Mouse (Mus musculus): Measurements from ENCODE around the gene Ctss. TPM values are rescaled to one million over a fixed set of nuclear protein-coding genes. Genes with fewer than 3 reads are reported as not detected.
"Not testable (repeated sequence)": the region's sequence is repeated elsewhere in the genome, so short reads cannot be mapped to it uniquely, and the experiment has no call there.

The Ctss gene
- polyA plus RNA-seq, 1 experiment, result 42.9 TPM

- no peak for DNase-seq (ENCODE audit: low spot score)
Measured at GRCm38 (mm10) chr3:95533364-95533763, 6.8 kb downstream of the Ctss start.

DNA sequence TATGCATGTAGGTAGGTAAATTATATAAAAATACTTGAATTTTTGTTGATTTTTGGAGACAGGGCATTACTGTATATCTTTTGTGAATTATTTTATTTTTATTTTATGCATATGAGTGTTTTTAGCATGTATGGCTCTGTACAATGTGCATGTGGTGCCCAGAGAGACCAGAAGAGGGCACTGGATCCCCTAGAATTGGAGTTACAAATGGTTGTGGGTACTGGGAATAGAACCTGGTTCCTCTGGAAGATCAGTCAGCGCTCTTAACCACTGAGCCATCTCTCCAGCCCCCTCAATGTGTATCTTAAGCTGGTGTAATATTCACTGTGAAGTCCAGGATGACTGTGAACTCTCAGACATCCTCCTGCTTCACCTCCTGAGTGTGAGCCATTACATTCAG lies 8.3 kb downstream of the Ctss start:
- no peak for DNase-seq (ENCODE audit: low spot score)

- no peak for DNase-seq (ENCODE audit: low spot score)
Measured at GRCm38 (mm10) chr3:95538936-95539335, 12.3 kb downstream of the Ctss start.

GRCm38 (mm10) chr3:95539837-95540236 lies 13.3 kb downstream of the Ctss start:
- DNase-seq (ENCODE audit: low spot score), result no peak

GRCm38 (mm10) chr3:95541186-95541585 lies 14.6 kb downstream of the Ctss start:
- not testable (repeated sequence) for DNase-seq (ENCODE audit: low spot score)

DNA sequence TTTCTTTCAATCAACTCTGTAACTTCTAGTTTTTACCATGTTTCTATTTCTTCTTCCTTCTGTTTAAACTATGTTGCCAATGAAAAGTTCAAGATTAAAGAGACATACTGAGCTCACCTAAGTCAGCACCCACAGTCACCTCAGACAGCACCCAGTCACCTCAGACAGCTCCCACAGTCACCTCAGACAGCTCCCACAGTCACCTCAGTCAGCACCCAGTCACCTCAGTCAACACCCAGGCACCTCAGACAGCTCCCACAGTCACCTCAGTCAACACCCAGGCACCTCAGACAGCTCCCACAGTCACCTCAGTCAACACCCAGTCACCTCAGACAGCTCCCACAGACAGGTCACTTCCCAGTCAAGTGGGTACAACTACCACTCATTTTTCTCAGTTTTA lies 15.6 kb downstream of the Ctss start:
- no peak for DNase-seq (ENCODE audit: low spot score)

DNA sequence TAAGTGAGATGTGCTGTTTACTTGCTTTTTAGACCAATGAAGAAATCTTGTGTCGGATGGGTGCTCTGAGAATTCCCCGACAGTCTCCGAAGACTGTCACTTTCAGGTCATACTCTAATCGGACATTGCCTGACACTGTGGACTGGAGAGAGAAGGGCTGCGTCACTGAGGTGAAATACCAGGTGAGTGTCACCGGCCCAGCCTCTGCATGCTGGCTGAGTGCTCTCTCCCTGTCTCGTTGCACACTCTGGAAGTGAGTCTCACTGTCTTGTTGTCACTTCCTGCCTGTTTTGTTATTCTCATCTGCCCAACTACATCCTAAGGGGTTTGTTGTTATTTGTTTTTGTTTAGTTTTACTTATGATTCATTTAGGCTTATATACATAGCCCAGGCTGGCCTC lies 16.4 kb downstream of the Ctss start:
- DNase-seq (ENCODE audit: low spot score), result no peak

DNA sequence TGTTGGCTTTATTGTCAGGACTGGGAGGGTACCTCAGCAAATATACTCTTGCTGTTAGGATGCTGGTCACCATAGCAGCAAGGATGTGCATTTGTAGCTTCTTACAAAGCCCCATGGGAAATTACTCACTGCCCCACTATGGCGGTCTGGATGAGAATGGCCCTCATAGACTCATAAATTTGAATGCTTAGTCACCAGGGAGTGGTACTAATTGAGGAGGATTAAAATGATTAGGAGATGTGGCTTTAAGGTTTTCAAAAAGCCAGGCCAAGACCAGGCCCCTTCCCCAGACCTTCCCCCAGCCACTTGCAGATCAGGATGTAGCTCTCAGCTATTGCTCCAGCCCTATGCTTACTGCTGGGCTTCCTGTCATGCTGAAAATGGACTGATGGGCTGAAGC lies 23.6 kb downstream of the Ctss start:
- DNase-seq (ENCODE audit: low spot score), result no peak

GRCm38 (mm10) chr3:95553986-95554385 lies 27.4 kb downstream of the Ctss start:
- no peak for DNase-seq (ENCODE audit: low spot score)

DNA sequence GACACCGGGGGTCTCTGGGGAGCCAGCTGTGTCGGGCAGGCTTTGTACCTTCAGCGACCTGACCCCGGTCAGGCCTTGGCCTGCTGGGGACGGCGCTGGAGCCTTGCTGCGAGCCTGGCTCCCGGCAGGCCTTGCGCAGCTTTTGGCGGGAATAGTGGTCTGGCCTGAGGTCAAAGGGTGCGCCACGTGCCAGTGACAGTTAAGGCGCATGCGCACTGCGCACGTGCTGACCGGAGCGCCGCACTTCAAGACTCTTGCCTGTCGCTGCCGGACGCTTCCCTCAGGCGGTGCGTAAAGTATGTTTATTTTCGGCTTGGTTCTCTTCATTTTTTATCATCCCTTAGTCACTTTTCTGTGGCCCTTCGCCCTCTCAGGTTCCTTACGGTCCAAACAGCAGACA lies 32.9 kb downstream of the Ctss start, which contains the start of gene Hormad1:
Hormad1 (plus strand) TSS at position 241 of the 400 bp plus-strand sequence.
- DNase-seq (ENCODE audit: low spot score), result no peak

DNA sequence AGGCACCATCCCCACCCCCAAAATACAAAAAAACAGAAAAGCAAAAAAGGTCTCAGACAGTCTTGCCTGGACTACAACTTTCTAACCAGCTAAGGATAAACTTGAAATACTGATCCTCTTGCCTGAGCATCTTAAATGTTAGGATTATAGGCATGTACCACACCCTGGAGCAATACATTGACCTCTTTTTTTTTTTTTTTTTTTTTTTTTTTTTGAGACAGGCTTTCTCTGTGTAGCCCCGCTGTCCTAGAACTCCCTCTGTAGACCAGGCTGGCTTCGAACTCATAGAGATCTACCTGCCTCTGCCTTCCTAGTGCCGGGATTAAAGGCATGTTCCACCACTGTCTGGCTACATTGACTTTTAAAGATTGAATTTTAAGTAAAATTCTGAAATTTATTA lies 34.2 kb downstream of the Ctss start:
- no peak for DNase-seq (ENCODE audit: low spot score)

GRCm38 (mm10) chr3:95561826-95562225 lies 35.2 kb downstream of the Ctss start:
- no peak for DNase-seq (ENCODE audit: low spot score)

GRCm38 (mm10) chr3:95569585-95569984 lies 43.0 kb downstream of the Ctss start:
- no peak for DNase-seq (ENCODE audit: low spot score)

GRCm38 (mm10) chr3:95587754-95588603 lies 61.4 kb downstream of the Ctss start:
- no peak for DNase-seq (ENCODE audit: low spot score)

DNA sequence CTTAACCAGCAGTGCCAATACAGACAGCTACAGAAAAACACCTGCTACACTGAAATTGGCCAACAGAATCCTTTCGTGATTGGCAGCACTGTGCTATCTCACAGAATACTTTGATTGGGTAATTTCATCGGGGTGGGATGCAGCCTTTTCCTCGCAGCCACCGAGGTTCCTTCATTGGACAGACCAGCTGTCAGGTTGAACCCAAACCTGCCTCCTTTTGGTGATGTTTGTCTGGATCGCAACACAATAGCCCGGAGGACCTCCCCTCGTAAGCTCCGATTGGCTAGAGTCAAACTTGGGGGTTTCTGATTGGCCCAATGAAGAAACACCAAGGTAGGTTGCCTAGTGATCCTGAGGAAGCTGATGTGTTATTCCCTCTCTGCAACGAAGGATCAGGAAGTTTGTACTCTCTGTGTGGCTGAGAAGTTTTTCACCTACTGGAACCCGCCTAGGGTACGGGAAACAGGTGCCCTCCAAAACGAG lies 62.1 kb downstream of the Ctss start, which contains the start of gene Golph3l:
Golph3l (plus strand) TSS at position 331 of the 483 bp plus-strand sequence.
- DNase-seq (ENCODE audit: low spot score), result peak; percentile 69

GRCm38 (mm10) chr3:95598734-95599133 lies 72.1 kb downstream of the Ctss start:
- DNase-seq (ENCODE audit: low spot score), result no peak

- no peak for DNase-seq (ENCODE audit: low spot score)
Measured at GRCm38 (mm10) chr3:95601287-95601686, 74.7 kb downstream of the Ctss start.

Other genes with a start within 250 kb of the Ctss start
- 69.7 and 79.9 TPM in 2 replicates for gene Mindy1, start 245.4 kb upstream of the Ctss start, polyA plus RNA-seq (2012; rRNA removed)
- 19.2 and 20.3 TPM in 2 replicates for gene Prune1, start 244.7 kb upstream of the Ctss start, polyA plus RNA-seq (2012; rRNA removed)
- gene Anxa9, start 219.6 kb upstream of the Ctss start, polyA plus RNA-seq (2012; rRNA removed), result 6.5 and 7.6 TPM in 2 replicates
- 119 and 126 TPM in 2 replicates for gene Cers2, start 212.0 kb upstream of the Ctss start, polyA plus RNA-seq (2012; rRNA removed)
- gene Setdb1, start 169.6 kb upstream of the Ctss start, polyA plus RNA-seq (2012; rRNA removed), result 22.9 and 24.7 TPM in 2 replicates
- not detected in 2 replicates for gene 4930558C23Rik, start 123.9 kb upstream of the Ctss start, polyA plus RNA-seq (2012; rRNA removed)
- gene Arnt, start 92.4 kb upstream of the Ctss start, polyA plus RNA-seq (2012; rRNA removed), result 44.8 and 51.4 TPM in 2 replicates
- 96.1 and 119 TPM in 2 replicates for gene Ctsk, start 27.5 kb upstream of the Ctss start, polyA plus RNA-seq (2012; rRNA removed)
- not detected in 2 replicates for gene Hormad1, start 32.9 kb downstream of the Ctss start, polyA plus RNA-seq (2012; rRNA removed)
- 26.8 and 29.3 TPM in 2 replicates for gene Golph3l, start 62.1 kb downstream of the Ctss start, polyA plus RNA-seq (2012; rRNA removed)
- gene Ensa, start 98.2 kb downstream of the Ctss start, polyA plus RNA-seq (2012; rRNA removed), result 31.6 and 45.7 TPM in 2 replicates
- 90.3 and 106 TPM in 2 replicates for gene Mcl1, start 132.0 kb downstream of the Ctss start, polyA plus RNA-seq (2012; rRNA removed)
- 52.4 and 58.8 TPM in 2 replicates for gene Adamtsl4, start 161.1 kb downstream of the Ctss start, polyA plus RNA-seq (2012; rRNA removed)
- gene Ecm1, start 212.8 kb downstream of the Ctss start, polyA plus RNA-seq (2012; rRNA removed), result 718 and 729 TPM in 2 replicates
- gene Tars2, start 233.4 kb downstream of the Ctss start, polyA plus RNA-seq (2012; rRNA removed), result 32.5 and 37.6 TPM in 2 replicates